Mouse (Mus musculus): Measurements from ENCODE around the gene Rad51b. TPM values are rescaled to one million over a fixed set of nuclear protein-coding genes. Genes with fewer than 3 reads are reported as not detected.
A peak's percentile ranks its signal among the peaks of the same experiment; 100 is the strongest.

Rad51b gene
- total RNA-seq, 1 experiment from 2014 or later, result 12.7 TPM

DNA sequence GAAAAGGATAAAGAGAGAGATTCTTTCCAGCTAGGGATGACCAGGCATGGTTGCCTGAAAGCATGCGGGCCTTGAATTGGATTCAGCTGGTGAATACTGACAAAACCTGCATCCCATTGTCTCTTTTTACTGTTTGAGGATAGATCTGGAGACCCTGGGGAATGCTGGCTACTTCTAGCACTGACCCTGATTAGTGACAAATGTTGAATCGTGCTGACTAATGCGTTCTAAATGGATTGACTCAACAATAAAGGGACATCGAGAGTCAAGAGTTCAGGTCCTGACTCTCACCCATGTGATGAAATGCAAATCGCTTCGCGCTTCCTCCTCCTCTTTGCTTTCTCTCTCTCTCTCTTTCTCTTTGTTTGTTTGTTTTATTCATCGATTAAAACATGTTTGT is 515.3 kb downstream of the Rad51b start:
- no peak for ATAC-seq (replicated peaks in 1 of 2; ENCODE audit: insufficient read depth in 1 of 2, low FRiP score in 2 of 2, low TSS enrichment in 1 of 2, low read depth in 1 of 2, poor library complexity in 2 of 2, severe bottlenecking in 2 of 2)

GRCm38 (mm10) chr12:79812838-79813563 is 515.9 kb downstream of the Rad51b start:
- ATAC-seq (replicated peaks in 1 of 2; ENCODE audit: insufficient read depth in 1 of 2, low FRiP score in 2 of 2, low TSS enrichment in 1 of 2, low read depth in 1 of 2, poor library complexity in 2 of 2, severe bottlenecking in 2 of 2), result no peak

DNA sequence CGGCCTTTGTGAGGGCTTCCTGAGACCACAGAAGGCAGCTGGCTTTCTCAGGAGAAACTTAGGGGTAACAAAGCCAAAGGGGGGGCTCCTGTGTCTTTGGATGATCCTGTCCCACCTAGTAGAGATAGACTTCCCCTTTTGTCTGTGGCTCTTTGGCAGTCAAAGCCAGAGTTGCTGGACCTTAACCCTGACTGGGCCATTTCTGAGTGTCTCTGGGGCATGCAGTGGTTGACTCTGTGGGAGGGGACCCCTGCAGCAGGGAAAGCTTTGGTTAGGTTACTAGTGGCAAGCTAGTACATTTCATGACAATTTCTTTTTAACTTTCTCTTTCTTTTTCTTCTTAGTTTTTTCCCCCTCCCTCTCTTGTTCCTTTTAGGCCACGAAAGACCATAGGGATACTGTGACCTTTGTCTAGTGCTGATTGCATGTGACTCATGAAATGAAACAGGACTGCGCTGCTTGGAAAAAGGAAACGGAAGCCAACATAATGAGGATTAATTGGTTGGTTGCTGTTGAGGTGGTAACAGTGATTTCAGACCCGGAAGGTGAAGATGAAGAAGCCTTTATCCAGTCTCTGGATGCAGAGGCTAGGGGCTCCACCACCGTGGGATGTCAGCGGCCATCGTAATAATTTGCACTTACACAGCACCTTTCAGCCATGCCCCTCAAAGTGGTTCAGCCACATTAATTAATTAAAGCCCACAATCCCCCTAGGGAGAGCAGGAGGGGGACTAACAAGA is 516.7 kb downstream of the Rad51b start:
- no peak for ATAC-seq (replicated peaks in 1 of 2; ENCODE audit: insufficient read depth in 1 of 2, low FRiP score in 2 of 2, low TSS enrichment in 1 of 2, low read depth in 1 of 2, poor library complexity in 2 of 2, severe bottlenecking in 2 of 2)

- no peak for ATAC-seq (replicated peaks in 1 of 2; ENCODE audit: insufficient read depth in 1 of 2, low FRiP score in 2 of 2, low TSS enrichment in 1 of 2, low read depth in 1 of 2, poor library complexity in 2 of 2, severe bottlenecking in 2 of 2)
Measured at GRCm38 (mm10) chr12:79814312-79815091, 517.4 kb downstream of the Rad51b start.

- ATAC-seq (replicated peaks in 1 of 2; ENCODE audit: insufficient read depth in 1 of 2, low FRiP score in 2 of 2, low TSS enrichment in 1 of 2, low read depth in 1 of 2, poor library complexity in 2 of 2, severe bottlenecking in 2 of 2), result no peak
Measured at GRCm38 (mm10) chr12:79816241-79816640, 519.2 kb downstream of the Rad51b start.

- no peak for ATAC-seq (replicated peaks in 1 of 2; ENCODE audit: insufficient read depth in 1 of 2, low FRiP score in 2 of 2, low TSS enrichment in 1 of 2, low read depth in 1 of 2, poor library complexity in 2 of 2, severe bottlenecking in 2 of 2)
Measured at GRCm38 (mm10) chr12:79820228-79820958, 523.3 kb downstream of the Rad51b start.

DNA sequence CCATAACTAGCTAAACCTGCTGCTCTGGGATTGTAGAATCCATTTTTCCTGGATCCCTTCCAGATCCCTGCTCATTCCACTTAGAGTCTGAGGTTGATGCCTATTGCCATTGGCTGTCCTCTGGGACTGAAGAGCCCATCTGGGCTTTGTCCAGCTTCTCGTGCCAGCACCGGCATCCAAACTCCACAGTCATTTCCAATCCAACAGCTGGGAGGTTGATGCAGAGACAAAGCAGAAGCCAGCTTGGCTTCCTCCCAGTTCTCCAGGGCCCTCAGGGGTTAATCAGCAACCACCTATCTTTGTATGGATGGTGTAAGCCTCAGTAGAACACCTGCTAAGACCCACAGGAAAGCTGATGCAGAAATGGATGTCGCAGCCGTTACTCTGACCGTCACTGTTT is 524.8 kb downstream of the Rad51b start:
- ATAC-seq (replicated peaks in 1 of 2; ENCODE audit: insufficient read depth in 1 of 2, low FRiP score in 2 of 2, low TSS enrichment in 1 of 2, low read depth in 1 of 2, poor library complexity in 2 of 2, severe bottlenecking in 2 of 2), result no peak

DNA sequence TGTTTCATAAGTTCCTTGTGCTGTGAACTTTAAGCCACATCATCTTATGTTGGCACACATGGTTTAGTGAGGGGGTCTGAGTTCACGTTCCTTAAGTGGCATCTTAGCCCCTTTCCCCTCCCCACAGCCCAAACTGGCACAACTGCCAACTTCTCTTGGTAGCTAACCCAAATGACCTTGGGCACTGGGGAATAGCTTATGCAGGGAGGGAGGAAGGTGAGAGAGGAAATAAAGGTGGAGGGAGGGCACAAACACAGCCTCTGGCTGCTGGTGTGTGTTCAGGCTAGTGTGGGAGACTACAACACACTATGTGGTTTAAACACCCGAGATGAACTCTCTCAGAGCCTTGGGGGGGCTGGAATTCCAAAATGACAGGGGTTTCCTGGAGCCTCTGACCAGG is 525.3 kb downstream of the Rad51b start:
- ATAC-seq (replicated peaks in 1 of 2; ENCODE audit: insufficient read depth in 1 of 2, low FRiP score in 2 of 2, low TSS enrichment in 1 of 2, low read depth in 1 of 2, poor library complexity in 2 of 2, severe bottlenecking in 2 of 2), result no peak

GRCm38 (mm10) chr12:79825922-79826321 is 528.8 kb downstream of the Rad51b start:
- no peak for ATAC-seq (replicated peaks in 1 of 2; ENCODE audit: insufficient read depth in 1 of 2, low FRiP score in 2 of 2, low TSS enrichment in 1 of 2, low read depth in 1 of 2, poor library complexity in 2 of 2, severe bottlenecking in 2 of 2)

- ATAC-seq (replicated peaks in 1 of 2; ENCODE audit: insufficient read depth in 1 of 2, low FRiP score in 2 of 2, low TSS enrichment in 1 of 2, low read depth in 1 of 2, poor library complexity in 2 of 2, severe bottlenecking in 2 of 2), result peak; percentile 29 to 52; a peak in 3 of 4 replicates
Measured at GRCm38 (mm10) chr12:79827233-79827692, 530.2 kb downstream of the Rad51b start.

GRCm38 (mm10) chr12:79827735-79828134 is 530.7 kb downstream of the Rad51b start:
- no peak for ATAC-seq (replicated peaks in 1 of 2; ENCODE audit: insufficient read depth in 1 of 2, low FRiP score in 2 of 2, low TSS enrichment in 1 of 2, low read depth in 1 of 2, poor library complexity in 2 of 2, severe bottlenecking in 2 of 2)

GRCm38 (mm10) chr12:79830686-79831085 is 533.6 kb downstream of the Rad51b start:
- no peak for ATAC-seq (replicated peaks in 1 of 2; ENCODE audit: insufficient read depth in 1 of 2, low FRiP score in 2 of 2, low TSS enrichment in 1 of 2, low read depth in 1 of 2, poor library complexity in 2 of 2, severe bottlenecking in 2 of 2)

GRCm38 (mm10) chr12:79832611-79833010 is 535.5 kb downstream of the Rad51b start:
- peak; percentile 9 to 47; a peak in 3 of 4 replicates for ATAC-seq (replicated peaks in 1 of 2; ENCODE audit: insufficient read depth in 1 of 2, low FRiP score in 2 of 2, low TSS enrichment in 1 of 2, low read depth in 1 of 2, poor library complexity in 2 of 2, severe bottlenecking in 2 of 2)

DNA sequence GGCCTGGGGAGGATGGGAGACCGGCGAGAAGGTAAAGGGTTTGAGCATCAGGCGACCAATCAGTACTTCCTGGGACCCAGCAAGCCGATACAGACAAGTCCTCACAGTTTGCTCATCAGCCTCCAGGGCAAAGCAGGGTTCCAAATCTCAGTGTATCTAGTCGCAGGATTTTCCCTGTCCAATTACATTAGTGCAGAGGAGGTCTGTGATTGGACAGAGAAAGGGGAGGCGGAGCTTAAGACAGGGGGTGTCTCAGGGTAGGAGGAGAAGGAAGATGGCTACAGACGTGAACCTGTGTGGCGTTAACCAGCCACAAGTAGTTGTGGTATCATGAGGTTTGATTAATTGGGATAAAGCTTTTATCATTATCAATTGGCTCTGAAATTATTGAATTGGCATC is 538.4 kb downstream of the Rad51b start:
- ATAC-seq (replicated peaks in 1 of 2; ENCODE audit: insufficient read depth in 1 of 2, low FRiP score in 2 of 2, low TSS enrichment in 1 of 2, low read depth in 1 of 2, poor library complexity in 2 of 2, severe bottlenecking in 2 of 2), result no peak

GRCm38 (mm10) chr12:79838181-79838961 is 541.3 kb downstream of the Rad51b start:
- no peak for ATAC-seq (replicated peaks in 1 of 2; ENCODE audit: insufficient read depth in 1 of 2, low FRiP score in 2 of 2, low TSS enrichment in 1 of 2, low read depth in 1 of 2, poor library complexity in 2 of 2, severe bottlenecking in 2 of 2)

DNA sequence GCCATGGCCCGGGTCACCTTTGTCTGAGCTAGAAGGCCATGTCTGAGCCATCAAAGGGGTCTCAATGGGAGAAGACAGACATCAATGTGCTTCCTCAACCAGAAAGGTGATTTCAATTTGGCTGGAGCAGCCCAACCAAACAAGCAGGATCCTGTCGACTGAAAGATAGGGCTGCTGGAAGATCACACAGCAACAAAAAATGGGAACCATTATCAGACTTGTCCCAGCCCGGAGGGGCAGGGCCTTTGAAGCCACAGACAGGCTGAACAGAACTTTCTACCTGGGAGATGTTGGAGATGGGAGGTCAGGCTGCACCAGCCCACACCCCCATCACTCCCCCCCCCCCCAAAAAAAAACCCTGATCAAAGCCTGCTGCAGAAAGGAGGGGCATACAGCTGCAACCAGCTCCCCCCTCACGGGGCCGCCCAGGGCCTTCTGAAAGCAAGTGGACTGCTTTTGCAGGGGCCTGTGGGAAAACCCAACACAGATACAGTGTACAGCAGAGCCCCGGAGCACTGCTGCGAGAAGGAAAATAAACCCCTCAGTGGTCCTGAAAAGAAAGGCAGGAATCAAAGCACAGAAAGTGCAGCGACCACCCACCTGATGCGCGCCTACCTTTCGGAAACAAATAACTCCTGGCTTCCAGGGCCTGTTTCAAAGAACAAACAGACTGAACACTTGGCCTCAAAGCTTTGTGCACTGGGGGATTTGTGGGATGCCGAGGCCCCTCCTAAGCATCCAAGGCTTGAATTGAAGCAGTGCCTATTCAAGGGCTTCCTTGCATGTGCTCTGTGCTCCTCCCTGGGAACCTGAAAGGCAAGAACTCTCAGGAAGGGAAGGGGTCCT is 542.2 kb downstream of the Rad51b start:
- no peak for ATAC-seq (replicated peaks in 1 of 2; ENCODE audit: insufficient read depth in 1 of 2, low FRiP score in 2 of 2, low TSS enrichment in 1 of 2, low read depth in 1 of 2, poor library complexity in 2 of 2, severe bottlenecking in 2 of 2)

Measured in hematopoietic stem cell, adult 5-6 weeks (primary cell).